Mouse (Mus musculus): ENCODE data around the gene Pbx3.

Pbx3 gene

GRCm38 (mm10) chr2:34217596-34217995, 155.3 kb downstream of the Pbx3 start:
- no peak for DNase-seq

GRCm38 (mm10) chr2:34215496-34215895, 157.4 kb downstream of the Pbx3 start:
- DNase-seq: no peak

GRCm38 (mm10) chr2:34212418-34212817, 160.5 kb downstream of the Pbx3 start:
- no peak for DNase-seq

- no peak for DNase-seq
Measured at GRCm38 (mm10) chr2:34204797-34205196, 168.1 kb downstream of the Pbx3 start.

- DNase-seq: no peak
Measured at GRCm38 (mm10) chr2:34204325-34204724, 168.6 kb downstream of the Pbx3 start.

GRCm38 (mm10) chr2:34193870-34194820, 178.8 kb downstream of the Pbx3 start:
- DNase-seq: no peak

- DNase-seq: peak; percentile 52 to 70
Measured at GRCm38 (mm10) chr2:34193276-34193675, 179.7 kb downstream of the Pbx3 start.

- DNase-seq: no peak
Measured at GRCm38 (mm10) chr2:34187366-34187765, 185.6 kb downstream of the Pbx3 start.

- DNase-seq: no peak
Measured at GRCm38 (mm10) chr2:34181600-34181999, 191.3 kb downstream of the Pbx3 start.

- no peak for DNase-seq
Measured at GRCm38 (mm10) chr2:34179299-34179698, 193.6 kb downstream of the Pbx3 start.

GRCm38 (mm10) chr2:34178653-34179052, 194.3 kb downstream of the Pbx3 start:
- no peak for DNase-seq

- DNase-seq: no peak
Measured at GRCm38 (mm10) chr2:34170424-34170823, 202.5 kb downstream of the Pbx3 start.

- no peak for DNase-seq
Measured at GRCm38 (mm10) chr2:34169626-34170025, 203.3 kb downstream of the Pbx3 start.

- DNase-seq: no peak
Measured at GRCm38 (mm10) chr2:34168191-34168590, 204.8 kb downstream of the Pbx3 start.

GRCm38 (mm10) chr2:34162484-34162883, 210.5 kb downstream of the Pbx3 start:
- no peak for DNase-seq

GRCm38 (mm10) chr2:34157746-34158145, 215.2 kb downstream of the Pbx3 start:
- DNase-seq: no peak

- no peak for DNase-seq
Measured at GRCm38 (mm10) chr2:34154833-34155232, 218.1 kb downstream of the Pbx3 start.

GRCm38 (mm10) chr2:34153336-34153735, 219.6 kb downstream of the Pbx3 start:
- DNase-seq: no peak

GRCm38 (mm10) chr2:34150560-34150959, 222.4 kb downstream of the Pbx3 start:
- no peak for DNase-seq

- no peak for DNase-seq
Measured at GRCm38 (mm10) chr2:34148214-34148613, 224.7 kb downstream of the Pbx3 start.

- no peak for DNase-seq
Measured at GRCm38 (mm10) chr2:34147476-34147875, 225.5 kb downstream of the Pbx3 start.

GRCm38 (mm10) chr2:34147036-34147435, 225.9 kb downstream of the Pbx3 start:
- DNase-seq: peak; percentile 28 to 36

GRCm38 (mm10) chr2:34146431-34146830, 226.5 kb downstream of the Pbx3 start:
- DNase-seq: no peak

GRCm38 (mm10) chr2:34139470-34140158, 233.3 kb downstream of the Pbx3 start:
- no peak for DNase-seq

Data from cerebellum, postnatal 36 days (tissue).